Mouse (Mus musculus): ENCODE data around the gene Prl8a6. TPM values are rescaled to one million over a fixed set of nuclear protein-coding genes. Genes with fewer than 3 reads are reported as not detected.
A peak's percentile ranks its signal among the peaks of the same experiment; 100 is the strongest.

Gene Prl8a6
- polyA plus RNA-seq (2014; fragmentation: Nextera tagmentation; extraction: Ambion mirVana), result not detected in 2 replicates

- WGBS, result 92% methylated on average over 3 of the region's 3 CpGs
- H3K36me3 ChIP-seq (ENCODE audit: control insufficient read depth, insufficient read depth, low read length), result no peaks in the 10 kb centered on the region
Measured at GRCm38 (mm10) chr13:27438588-27438987, at the start of gene Prl8a6. Gene Prl8a6 (minus strand): TSS chr13:27438688.

DNA sequence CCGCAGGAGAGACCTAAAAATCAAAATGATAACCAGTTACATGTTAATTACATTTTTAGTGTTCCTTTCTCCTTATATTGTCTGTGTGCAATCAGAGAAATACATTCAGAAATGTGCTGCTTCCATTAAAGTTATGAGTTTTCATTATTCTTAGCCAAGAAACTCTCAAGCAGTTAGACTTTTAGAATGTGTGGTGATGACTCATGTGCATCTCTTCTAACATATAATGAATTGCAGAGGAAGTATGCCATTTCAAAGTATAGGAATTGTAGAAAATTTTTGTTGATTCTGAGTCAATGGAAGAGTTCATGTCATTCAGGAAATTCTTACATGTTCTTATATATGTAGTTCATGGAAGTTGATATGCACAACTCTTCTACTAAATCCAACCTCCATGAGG lies 5.3 kb downstream of the Prl8a6 start:
- no peaks in the 10 kb centered on the region for H3K9me3 ChIP-seq (ENCODE audit: control insufficient read depth, low read length)
- H3K9ac ChIP-seq (ENCODE audit: low read depth, low read length), result no peak overlapping the region
- H3K4me3 ChIP-seq (ENCODE audit: low read depth, low read length), result no peak overlapping the region
- no peak for ATAC-seq (ENCODE audit: low FRiP score)
- no peaks in the 10 kb centered on the region for H3K27me3 ChIP-seq (ENCODE audit: control insufficient read depth, insufficient read depth, low read length)
- H3K36me3 ChIP-seq (ENCODE audit: control insufficient read depth, insufficient read depth, low read length), result no peaks in the 10 kb centered on the region
- H3K4me1 ChIP-seq (replicated peaks; ENCODE audit: control insufficient read depth, insufficient read depth, low read length), result no peaks in the 10 kb centered on the region
- H3K27ac ChIP-seq (ENCODE audit: low read depth, low read length), result no peak overlapping the region
- H3K4me2 ChIP-seq (replicated peaks; ENCODE audit: low read depth, low read length), result no peak overlapping the region
- 83% methylated on average over 1 of the region's 1 CpGs for WGBS
- no peak for DNase-seq (ENCODE audit: low spot score)

More at GRCm38 (mm10) chr13:27438588-27438987, at the start of gene Prl8a6:
- Histone ChIP-seq H3K27me3 (ENCODE audit: control insufficient read depth, insufficient read depth, low read length) (no peaks in the 10 kb centered on the region), H3K4me2 (replicated peaks; ENCODE audit: low read depth, low read length) (no peak within 1 kb of the TSS), H3K4me3 (ENCODE audit: low read depth, low read length) (no peak within 1 kb of the TSS), H3K27ac (ENCODE audit: low read depth, low read length) (no peak within 1 kb of the TSS), H3K9ac (ENCODE audit: low read depth, low read length) (no peak within 1 kb of the TSS), H3K9me3 (ENCODE audit: control insufficient read depth, low read length) (no peaks in the 10 kb centered on the region), H3K4me1 (replicated peaks; ENCODE audit: control insufficient read depth, insufficient read depth, low read length) (no peaks in the 10 kb centered on the region)
- ATAC-seq (ENCODE audit: low FRiP score) (no peak), DNase-seq (ENCODE audit: low spot score) (no peak)

- H3K27me3 ChIP-seq (ENCODE audit: control insufficient read depth, insufficient read depth, low read length), result no peaks in the 10 kb centered on the region
- no peak overlapping the region for H3K4me3 ChIP-seq (ENCODE audit: low read depth, low read length)
- no peak overlapping the region for H3K9ac ChIP-seq (ENCODE audit: low read depth, low read length)
- no peaks in the 10 kb centered on the region for H3K36me3 ChIP-seq (ENCODE audit: control insufficient read depth, insufficient read depth, low read length)
- no peaks in the 10 kb centered on the region for H3K9me3 ChIP-seq (ENCODE audit: control insufficient read depth, low read length)
- H3K4me2 ChIP-seq (replicated peaks; ENCODE audit: low read depth, low read length), result no peak overlapping the region
- no peak overlapping the region for H3K27ac ChIP-seq (ENCODE audit: low read depth, low read length)
- DNase-seq (ENCODE audit: low spot score), result no peak
- no peaks in the 10 kb centered on the region for H3K4me1 ChIP-seq (replicated peaks; ENCODE audit: control insufficient read depth, insufficient read depth, low read length)
- no peak for ATAC-seq (ENCODE audit: low FRiP score)
Measured at GRCm38 (mm10) chr13:27413640-27414039, 24.8 kb downstream of the Prl8a6 start.

GRCm38 (mm10) chr13:27399061-27399724 lies 39.3 kb downstream of the Prl8a6 start:
- H3K4me2 ChIP-seq (replicated peaks; ENCODE audit: low read depth, low read length), result no peak overlapping the region
- no peak overlapping the region for H3K4me3 ChIP-seq (ENCODE audit: low read depth, low read length)
- no peaks in the 10 kb centered on the region for H3K27me3 ChIP-seq (ENCODE audit: control insufficient read depth, insufficient read depth, low read length)
- no peaks in the 10 kb centered on the region for H3K4me1 ChIP-seq (replicated peaks; ENCODE audit: control insufficient read depth, insufficient read depth, low read length)
- H3K9ac ChIP-seq (ENCODE audit: low read depth, low read length), result no peak overlapping the region
- DNase-seq (ENCODE audit: low spot score) (peak; percentile 49), ATAC-seq (ENCODE audit: low FRiP score) (peak; percentile 45)
- H3K9me3 ChIP-seq (ENCODE audit: control insufficient read depth, low read length), result no peaks in the 10 kb centered on the region
- WGBS, result 86% methylated on average over 7 of the region's 7 CpGs
- H3K27ac ChIP-seq (ENCODE audit: low read depth, low read length), result no peak overlapping the region
- H3K36me3 ChIP-seq (ENCODE audit: control insufficient read depth, insufficient read depth, low read length), result no peaks in the 10 kb centered on the region

DNA sequence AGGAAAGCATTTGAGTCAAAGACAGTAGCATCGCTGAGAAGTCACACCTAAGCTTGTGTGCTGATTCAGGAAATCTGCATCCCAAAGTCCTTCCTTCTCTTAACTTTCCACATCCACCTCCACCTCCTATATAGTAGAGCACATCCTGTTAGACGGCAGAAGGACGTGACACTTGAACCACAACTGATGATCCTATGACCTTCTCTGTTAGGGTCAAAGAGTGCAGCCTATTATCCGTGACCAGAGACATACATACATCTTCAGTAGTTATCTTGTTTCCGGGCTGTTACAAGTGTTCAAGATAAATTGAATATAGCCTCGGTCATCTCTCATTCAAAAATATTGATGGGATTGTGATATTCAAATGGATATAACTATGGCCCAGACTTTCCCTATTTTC lies 47.7 kb downstream of the Prl8a6 start, which contains the start of gene Prl2b1:
TSS of gene Prl2b1 (minus strand) at position 101 of the 400 bp plus-strand sequence.
- Histone ChIP-seq H3K4me1 (replicated peaks; ENCODE audit: control insufficient read depth, insufficient read depth, low read length) (no peaks in the 10 kb centered on the region), H3K4me2 (replicated peaks; ENCODE audit: low read depth, low read length) (no peak within 1 kb of the TSS), H3K9ac (ENCODE audit: low read depth, low read length) (no peak within 1 kb of the TSS), H3K4me3 (ENCODE audit: low read depth, low read length) (no peak within 1 kb of the TSS), H3K36me3 (ENCODE audit: control insufficient read depth, insufficient read depth, low read length) (no peaks in the 10 kb centered on the region), H3K27ac (ENCODE audit: low read depth, low read length) (no peak within 1 kb of the TSS), H3K9me3 (ENCODE audit: control insufficient read depth, low read length) (no peaks in the 10 kb centered on the region), H3K27me3 (ENCODE audit: control insufficient read depth, insufficient read depth, low read length) (no peaks in the 10 kb centered on the region)
- 85% methylated on average over 6 of the region's 6 CpGs for WGBS
- no peak for ATAC-seq (ENCODE audit: low FRiP score)
- DNase-seq (ENCODE audit: low spot score), result no peak

Other genes with a start within 250 kb of the Prl8a6 start
- not detected in 2 replicates for gene Prl3c1, start 242.0 kb downstream of the Prl8a6 start, polyA plus RNA-seq (2014; fragmentation: Nextera tagmentation; extraction: Ambion mirVana)
- 0.46 and 0.57 TPM in 2 replicates for gene Prl3b1, start 196.8 kb downstream of the Prl8a6 start, polyA plus RNA-seq (2014; fragmentation: Nextera tagmentation; extraction: Ambion mirVana)
- not detected in 2 replicates for gene Prl3a1, start 179.3 kb downstream of the Prl8a6 start, polyA plus RNA-seq (2014; fragmentation: Nextera tagmentation; extraction: Ambion mirVana)
- not detected in 2 replicates for gene Prl6a1, start 126.1 kb downstream of the Prl8a6 start, polyA plus RNA-seq (2014; fragmentation: Nextera tagmentation; extraction: Ambion mirVana)
- not detected in 2 replicates for gene Prl8a2, start 93.0 kb downstream of the Prl8a6 start, polyA plus RNA-seq (2014; fragmentation: Nextera tagmentation; extraction: Ambion mirVana)
- gene Prl2b1, start 47.8 kb downstream of the Prl8a6 start, polyA plus RNA-seq (2014; fragmentation: Nextera tagmentation; extraction: Ambion mirVana), result not detected in 2 replicates
- gene Prl8a8, start 74.5 kb upstream of the Prl8a6 start, polyA plus RNA-seq (2014; fragmentation: Nextera tagmentation; extraction: Ambion mirVana), result not detected in 2 replicates
- gene Prl8a9, start 125.9 kb upstream of the Prl8a6 start, polyA plus RNA-seq (2014; fragmentation: Nextera tagmentation; extraction: Ambion mirVana), result not detected in 2 replicates
- gene Prl8a1, start 143.5 kb upstream of the Prl8a6 start, polyA plus RNA-seq (2014; fragmentation: Nextera tagmentation; extraction: Ambion mirVana), result not detected in 2 replicates
- gene Prl7b1, start 171.9 kb upstream of the Prl8a6 start, polyA plus RNA-seq (2014; fragmentation: Nextera tagmentation; extraction: Ambion mirVana), result not detected in 2 replicates
- 0.28 TPM in 1 of 2 replicates, not detected in the other for gene Prl7a1, start 203.8 kb upstream of the Prl8a6 start, polyA plus RNA-seq (2014; fragmentation: Nextera tagmentation; extraction: Ambion mirVana)
- not detected in 2 replicates for gene Prl7a2, start 229.3 kb upstream of the Prl8a6 start, polyA plus RNA-seq (2014; fragmentation: Nextera tagmentation; extraction: Ambion mirVana)